Mouse (Mus musculus): ENCODE data around the gene S100a9.
A peak's percentile ranks its signal among the peaks of the same experiment; 100 is the strongest.

Gene S100a9

GRCm38 (mm10) chr3:90695613-90696012, at the start of gene S100a9:
Gene S100a9 (minus strand): TSS chr3:90695721.
- DNase-seq (ENCODE audit: low read depth, low spot score), result no peak

GRCm38 (mm10) chr3:90726606-90727005, 31.1 kb upstream of the S100a9 start, which contains the start of gene Pglyrp4:
Gene Pglyrp4 (plus strand): TSS chr3:90726906.
- no peak for DNase-seq (ENCODE audit: low read depth, low spot score)

GRCm38 (mm10) chr3:90709591-90710460, 14.3 kb upstream of the S100a9 start:
- peak; percentile 93 for DNase-seq (ENCODE audit: low read depth, low spot score)

GRCm38 (mm10) chr3:90708523-90709202, 13.1 kb upstream of the S100a9 start:
- DNase-seq (ENCODE audit: low read depth, low spot score), result peak; percentile 61

GRCm38 (mm10) chr3:90702244-90702643, 6.7 kb upstream of the S100a9 start:
- DNase-seq (ENCODE audit: low read depth, low spot score), result no peak

- no peak for DNase-seq (ENCODE audit: low read depth, low spot score)
These were observed 2.0 kb downstream of the S100a9 start for GRCm38 (mm10) chr3:90693496-90693895.

- DNase-seq (ENCODE audit: low read depth, low spot score), result no peak
These were observed 8.7 kb downstream of the S100a9 start for GRCm38 (mm10) chr3:90686835-90687234.

GRCm38 (mm10) chr3:90683929-90684328, 11.6 kb downstream of the S100a9 start:
- no peak for DNase-seq (ENCODE audit: low read depth, low spot score)

GRCm38 (mm10) chr3:90678656-90679055, 16.9 kb downstream of the S100a9 start:
- DNase-seq (ENCODE audit: low read depth, low spot score), result no peak

GRCm38 (mm10) chr3:90668846-90669245, 26.7 kb downstream of the S100a9 start, which contains the start of gene S100a8:
Gene S100a8 (plus strand): TSS chr3:90668978.
- DNase-seq (ENCODE audit: low read depth, low spot score), result no peak

- peak; percentile 26 for DNase-seq (ENCODE audit: low read depth, low spot score)
These were observed 31.3 kb downstream of the S100a9 start for GRCm38 (mm10) chr3:90664219-90664618.

- DNase-seq (ENCODE audit: low read depth, low spot score), result no peak
These were observed 36.0 kb downstream of the S100a9 start for GRCm38 (mm10) chr3:90659364-90660044.

- no peak for DNase-seq (ENCODE audit: low read depth, low spot score)
These were observed 38.1 kb downstream of the S100a9 start for GRCm38 (mm10) chr3:90657405-90657804.

- DNase-seq (ENCODE audit: low read depth, low spot score), result no peak
These were observed 41.8 kb downstream of the S100a9 start, which contains the start of gene S100a7a for GRCm38 (mm10) chr3:90653717-90654116. Gene S100a7a (plus strand): TSS chr3:90654017.

- DNase-seq (ENCODE audit: low read depth, low spot score), result peak; percentile 86
These were observed 42.5 kb downstream of the S100a9 start for GRCm38 (mm10) chr3:90652878-90653508.

GRCm38 (mm10) chr3:90649832-90650231, 45.7 kb downstream of the S100a9 start:
- peak; percentile 18 for DNase-seq (ENCODE audit: low read depth, low spot score)

GRCm38 (mm10) chr3:90648981-90649380, 46.5 kb downstream of the S100a9 start:
- DNase-seq (ENCODE audit: low read depth, low spot score), result peak; percentile 71

- DNase-seq (ENCODE audit: low read depth, low spot score), result no peak
These were observed 48.2 kb downstream of the S100a9 start for GRCm38 (mm10) chr3:90647291-90647690.

GRCm38 (mm10) chr3:90644220-90644619, 51.3 kb downstream of the S100a9 start:
- peak; percentile 59 for DNase-seq (ENCODE audit: low read depth, low spot score)

Measured in brain, adult 2 months (tissue).